Mouse (Mus musculus): ENCODE data around the gene Vamp1. TPM values are rescaled to one million over a fixed set of nuclear protein-coding genes. Genes with fewer than 3 reads are reported as not detected.
"Not testable (repeated sequence)": the region's sequence is repeated elsewhere in the genome, so short reads cannot be mapped to it uniquely, and the experiment has no call there.

Gene Vamp1
- total and polyA plus RNA-seq, 2 experiments, result 2.0 to 5.5 TPM

DNA sequence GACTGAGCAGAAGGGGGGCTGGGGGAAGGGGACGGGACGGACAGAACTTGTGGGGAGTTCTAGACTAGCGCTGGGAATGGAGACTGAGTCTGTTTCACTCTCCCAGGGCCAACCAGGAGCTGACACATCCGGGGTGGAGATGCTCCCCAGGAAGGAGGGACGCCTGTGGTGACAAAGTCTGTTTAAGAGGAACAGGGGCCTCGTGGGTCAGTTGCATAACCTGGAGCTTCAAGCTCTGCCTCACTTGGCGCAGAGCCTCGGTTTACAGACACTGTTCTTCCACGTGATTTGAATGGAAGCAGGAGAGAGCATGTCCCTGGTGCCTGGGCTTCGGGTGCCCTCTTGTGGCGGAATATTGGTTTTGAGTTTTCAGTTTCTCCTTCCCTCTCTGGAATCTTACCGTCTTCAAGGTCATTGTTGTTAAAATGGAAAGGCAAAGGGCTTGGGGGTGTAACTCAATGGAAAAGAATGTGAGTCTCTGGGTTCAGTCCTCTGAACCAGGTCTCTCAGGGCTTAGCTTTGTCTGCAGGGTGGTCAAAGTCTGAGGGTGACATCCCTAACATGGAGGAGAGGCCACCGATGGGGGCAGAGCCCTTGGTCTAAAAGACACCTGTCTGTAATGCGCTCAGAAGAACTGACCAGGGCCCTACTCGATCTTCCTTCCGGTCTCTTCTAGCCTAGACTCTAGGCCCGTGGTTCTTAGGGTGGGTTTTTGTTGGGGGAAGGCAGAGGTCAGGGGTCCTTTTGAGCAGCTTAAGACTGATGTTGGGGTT lies 56.3 kb downstream of the Vamp1 start:
- Histone ChIP-seq H3K79me2 (ENCODE audit: control insufficient read depth, insufficient read depth, low read length) (no peaks in the 10 kb centered on the region), H3K36me3 (ENCODE audit: control insufficient read depth, insufficient read depth, low read length) (no peaks in the 10 kb centered on the region), H3K9ac (ENCODE audit: low read depth, low read length) (peak overlapping the region; percentile 64), H3K4me1 (ENCODE audit: control insufficient read depth, insufficient read depth, low read length) (peaks cover 2% of the 10 kb centered on the region; the same call in 1 of the 2 replicates), H3K27ac (replicated peaks; ENCODE audit: insufficient read depth, low read depth, low read length) (peak overlapping the region; percentile 82), H3K4me3 (ENCODE audit: insufficient read depth, low read depth, low read length) (peak overlapping the region; percentile 29; the same call in 1 of the 2 replicates), H3K27me3 (ENCODE audit: control insufficient read depth, insufficient read depth, low read length) (no peaks in the 10 kb centered on the region)
- TF ChIP-seq CTCF (IDR thresholded peaks at IDR 0.05; ENCODE audit: low read depth, low read length) (peak; percentile 94), POLR2A (IDR thresholded peaks at IDR 0.05; ENCODE audit: extremely low read depth, insufficient read depth, low read length) (0 out of 2 replicates have a peak, but pooled peaks have one; percentile 39)
- peak; percentile 99 for DNase-seq (ENCODE audit: extremely low read depth, low read depth, low spot score)
- WGBS, result 10% methylated on average over 17 of the region's 17 CpGs

- TF ChIP-seq CTCF (IDR thresholded peaks at IDR 0.05; ENCODE audit: low read depth, low read length) (no peak), POLR2A (IDR thresholded peaks at IDR 0.05; ENCODE audit: extremely low read depth, insufficient read depth, low read length) (no peak)
- no peak for DNase-seq (ENCODE audit: extremely low read depth, low read depth, low spot score)
- Histone ChIP-seq H3K4me1 (ENCODE audit: control insufficient read depth, insufficient read depth, low read length) (peaks cover 2% of the 10 kb centered on the region; the same call in 1 of the 2 replicates), H3K79me2 (ENCODE audit: control insufficient read depth, insufficient read depth, low read length) (no peaks in the 10 kb centered on the region), H3K36me3 (ENCODE audit: control insufficient read depth, insufficient read depth, low read length) (no peaks in the 10 kb centered on the region), H3K4me3 (ENCODE audit: insufficient read depth, low read depth, low read length) (no peak overlapping the region), H3K9ac (ENCODE audit: low read depth, low read length) (no peak overlapping the region), H3K27ac (replicated peaks; ENCODE audit: insufficient read depth, low read depth, low read length) (no peak overlapping the region), H3K27me3 (ENCODE audit: control insufficient read depth, insufficient read depth, low read length) (no peaks in the 10 kb centered on the region)
- 75% methylated on average over 10 of the region's 10 CpGs for WGBS
Measured at GRCm38 (mm10) chr6:125272228-125272785, 57.0 kb downstream of the Vamp1 start.

- no peaks in the 10 kb centered on the region for H3K27me3 ChIP-seq (ENCODE audit: control insufficient read depth, insufficient read depth, low read length)
- no peak overlapping the region for H3K4me3 ChIP-seq (ENCODE audit: insufficient read depth, low read depth, low read length)
- H3K9ac ChIP-seq (ENCODE audit: low read depth, low read length), result no peak overlapping the region
- H3K79me2 ChIP-seq (ENCODE audit: control insufficient read depth, insufficient read depth, low read length), result no peaks in the 10 kb centered on the region
- 56% methylated on average over 15 of the region's 15 CpGs for WGBS
- TF ChIP-seq CTCF (IDR thresholded peaks at IDR 0.05; ENCODE audit: low read depth, low read length), result peak; percentile 61
- TF ChIP-seq POLR2A (IDR thresholded peaks at IDR 0.05; ENCODE audit: extremely low read depth, insufficient read depth, low read length), result no peak
- DNase-seq (ENCODE audit: extremely low read depth, low read depth, low spot score), result peak; percentile 56
- no peaks in the 10 kb centered on the region for H3K36me3 ChIP-seq (ENCODE audit: control insufficient read depth, insufficient read depth, low read length)
- H3K27ac ChIP-seq (replicated peaks; ENCODE audit: insufficient read depth, low read depth, low read length), result no peak overlapping the region
- no peaks in the 10 kb centered on the region for H3K4me1 ChIP-seq (ENCODE audit: control insufficient read depth, insufficient read depth, low read length)
Measured at GRCm38 (mm10) chr6:125274841-125275563, 59.7 kb downstream of the Vamp1 start.

GRCm38 (mm10) chr6:125279729-125280128 lies 64.4 kb downstream of the Vamp1 start:
- TF ChIP-seq POLR2A (IDR thresholded peaks at IDR 0.05; ENCODE audit: extremely low read depth, insufficient read depth, low read length), result no peak
- TF ChIP-seq CTCF (IDR thresholded peaks at IDR 0.05; ENCODE audit: low read depth, low read length), result no peak
- 79% methylated on average over 8 of the region's 8 CpGs for WGBS
- Histone ChIP-seq H3K4me3 (ENCODE audit: insufficient read depth, low read depth, low read length) (no peak overlapping the region), H3K27ac (replicated peaks; ENCODE audit: insufficient read depth, low read depth, low read length) (no peak overlapping the region), H3K4me1 (ENCODE audit: control insufficient read depth, insufficient read depth, low read length) (no peaks in the 10 kb centered on the region), H3K9ac (ENCODE audit: low read depth, low read length) (no peak overlapping the region), H3K36me3 (ENCODE audit: control insufficient read depth, insufficient read depth, low read length) (no peaks in the 10 kb centered on the region), H3K79me2 (ENCODE audit: control insufficient read depth, insufficient read depth, low read length) (no peaks in the 10 kb centered on the region), H3K27me3 (ENCODE audit: control insufficient read depth, insufficient read depth, low read length) (no peaks in the 10 kb centered on the region)
- DNase-seq (ENCODE audit: extremely low read depth, low read depth, low spot score), result no peak

DNA sequence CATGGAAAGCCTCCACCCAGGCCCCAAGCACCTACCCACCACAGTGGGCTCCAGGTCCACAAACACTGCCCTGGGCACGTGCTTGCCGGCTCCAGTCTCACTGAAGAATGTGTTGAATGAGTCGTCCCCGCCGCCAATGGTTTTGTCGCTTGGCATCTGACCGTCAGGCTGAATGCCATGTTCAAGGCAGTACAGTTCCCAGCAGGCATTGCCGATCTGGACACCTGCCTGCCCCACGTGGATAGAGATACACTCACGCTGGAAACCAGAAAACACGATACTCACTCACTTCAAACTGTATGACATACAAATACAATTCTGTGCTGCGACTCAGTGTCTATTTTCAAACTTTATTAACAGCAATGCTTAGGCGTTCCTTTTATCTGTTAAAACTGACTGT lies 67.4 kb downstream of the Vamp1 start:
- not testable (repeated sequence) for H3K79me2 ChIP-seq (ENCODE audit: control insufficient read depth, insufficient read depth, low read length); H3K27ac ChIP-seq (replicated peaks; ENCODE audit: insufficient read depth, low read depth, low read length); H3K9ac ChIP-seq (ENCODE audit: low read depth, low read length); H3K4me1 ChIP-seq (ENCODE audit: control insufficient read depth, insufficient read depth, low read length); H3K27me3 ChIP-seq (ENCODE audit: control insufficient read depth, insufficient read depth, low read length); DNase-seq (ENCODE audit: extremely low read depth, low read depth, low spot score); H3K36me3 ChIP-seq (ENCODE audit: control insufficient read depth, insufficient read depth, low read length); H3K4me3 ChIP-seq (ENCODE audit: insufficient read depth, low read depth, low read length)
- WGBS, result 96% methylated on average over 13 of the region's 13 CpGs
